Mouse (Mus musculus): ENCODE measurements around the gene Chst14.

- no peak for TF ChIP-seq CTCF (IDR thresholded peaks at IDR 0.05; ENCODE audit: low read depth, low read length)
- TF ChIP-seq GATA1 (IDR thresholded peaks at IDR 0.05; ENCODE audit: borderline replicate concordance, low read length), result no peak
- TF ChIP-seq GATA2 (IDR thresholded peaks at IDR 0.05; ENCODE audit: borderline replicate concordance, low read depth, low read length), result no peak
- no peak for TF ChIP-seq POLR2AphosphoS5 (IDR thresholded peaks at IDR 0.05; ENCODE audit: insufficient replicate concordance, low read depth, low read length)
Measured at GRCm38 (mm10) chr2:118881956-118882355, 44.3 kb upstream of the Chst14 start.
